ENCODE assay signal across 8 mouse cellular contexts in genomic region chr16:90400314-90400713, GRCm38 (mm10). TPM values are rescaled to one million over a fixed set of nuclear protein-coding genes. Genes with fewer than 3 reads are reported as not detected.
DNase-seq lines count a peak whose midpoint lies in the region; ATAC-seq lines count a peak whose summit lies in the region.
"Had no signal": no experiment of that assay in that cellular context is flagged by ENCODE, and none has a peak within 500 bp of the region (broad histone marks: within the 10 kb centered on the region; RNA-seq: fewer than 3 reads in every experiment).

No protein-coding gene starts in this region.

- H3K9me3 ChIP-seq in midbrain, embryonic 11.5 days (ENCODE audit: control insufficient read depth, low read length) = no peaks in the 10 kb centered on the region
- H3K9me3 ChIP-seq in midbrain, embryonic 15.5 days = no peaks in the 10 kb centered on the region
- no peaks in the 10 kb centered on the region for H3K9me3 ChIP-seq in forebrain, embryonic 12.5 days
- no peaks in the 10 kb centered on the region for H3K9me3 ChIP-seq in limb, embryonic 10.5 days (replicated peaks)
- H3K9me3 ChIP-seq: megakaryocyte, embryonic 14.5 days had no signal

- H3K4me3 ChIP-seq in midbrain, embryonic 11.5 days (ENCODE audit: low read depth, low read length) = no peak overlapping the region
- no peak overlapping the region for H3K4me3 ChIP-seq in midbrain, embryonic 15.5 days
- no peak overlapping the region for H3K4me3 ChIP-seq in forebrain, embryonic 12.5 days (replicated peaks)
- H3K4me3 ChIP-seq in limb, embryonic 10.5 days = peak overlapping the region; percentile 33; the same call in 1 of the 2 replicates
- H3K4me3 ChIP-seq: megakaryocyte, embryonic 14.5 days had no signal

- H3K4me2 ChIP-seq in midbrain, embryonic 11.5 days = no peak overlapping the region
- no peak overlapping the region for H3K4me2 ChIP-seq in midbrain, embryonic 15.5 days
- peak overlapping the region; percentile 38; the same call in 1 of the 2 replicates for H3K4me2 ChIP-seq in forebrain, embryonic 12.5 days

- H3K27me3 ChIP-seq in midbrain, embryonic 11.5 days (ENCODE audit: control insufficient read depth, insufficient read depth, low read length) = no peaks in the 10 kb centered on the region
- H3K27me3 ChIP-seq in midbrain, embryonic 15.5 days (replicated peaks) = no peaks in the 10 kb centered on the region
- no peaks in the 10 kb centered on the region for H3K27me3 ChIP-seq in forebrain, embryonic 12.5 days
- no peaks in the 10 kb centered on the region for H3K27me3 ChIP-seq in limb, embryonic 10.5 days (ENCODE audit: low read depth, poor library complexity, severe bottlenecking)

- H3K36me3 ChIP-seq in midbrain, embryonic 11.5 days (ENCODE audit: control insufficient read depth, insufficient read depth, low read length) = no peaks in the 10 kb centered on the region
- no peaks in the 10 kb centered on the region for H3K36me3 ChIP-seq in midbrain, embryonic 15.5 days (replicated peaks)
- peaks cover 11% of the 10 kb centered on the region; the same call in 1 of the 2 replicates for H3K36me3 ChIP-seq in forebrain, embryonic 12.5 days (replicated peaks)
- peaks cover 45% of the 10 kb centered on the region for H3K36me3 ChIP-seq in limb, embryonic 10.5 days

- DNase-seq in midbrain, embryonic 11.5 days (ENCODE audit: low spot score, missing footprints) = peak; percentile 92
- DNase-seq in limb, embryonic 10.5 days (ENCODE audit: low spot score) = peak; percentile 59
- peak; percentile 46 for DNase-seq in testis, postnatal 14 days (ENCODE audit: low spot score)
- no peak for DNase-seq in left cerebral cortex, adult 18-20 months (ENCODE audit: low spot score in 2 of 2)

- ATAC-seq in midbrain, embryonic 11.5 days (ENCODE audit: low FRiP score) = peak; percentile 61; the same call in 1 of the 2 replicates
- ATAC-seq in midbrain, embryonic 15.5 days (replicated peaks) = no peak
- peak; percentile 60; the same call in 1 of the 2 replicates for ATAC-seq in forebrain, embryonic 12.5 days (ENCODE audit: low FRiP score)
- ATAC-seq in CD4-positive, CD25-positive, alpha-beta regulatory T cell, adult 4 months = no peak

- no peak overlapping the region for H3K9ac ChIP-seq in midbrain, embryonic 11.5 days (ENCODE audit: low read length)
- H3K9ac ChIP-seq in midbrain, embryonic 15.5 days = no peak overlapping the region
- no peak overlapping the region for H3K9ac ChIP-seq in forebrain, embryonic 12.5 days

- 2% methylated on average over 8 of the region's 9 CpGs for WGBS in midbrain, embryonic 11.5 days
- WGBS in midbrain, embryonic 15.5 days = 7% methylated on average over 9 of the region's 9 CpGs
- WGBS in forebrain, embryonic 12.5 days = 5% methylated on average over 9 of the region's 9 CpGs
- WGBS in limb, embryonic 10.5 days = 6% methylated on average over 9 of the region's 9 CpGs

- no peak overlapping the region for H3K27ac ChIP-seq in midbrain, embryonic 11.5 days (ENCODE audit: low read depth, low read length)
- no peak overlapping the region for H3K27ac ChIP-seq in midbrain, embryonic 15.5 days
- 0 out of 2 replicates have a peak overlapping the region, but pooled peaks have one; percentile 31 for H3K27ac ChIP-seq in forebrain, embryonic 12.5 days
- H3K27ac ChIP-seq in limb, embryonic 10.5 days = peak overlapping the region; percentile 74

- peaks cover 19% of the 10 kb centered on the region for H3K4me1 ChIP-seq in midbrain, embryonic 11.5 days (ENCODE audit: control insufficient read depth, insufficient read depth, low read length)
- peaks cover 15% of the 10 kb centered on the region; the same call in 1 of the 2 replicates for H3K4me1 ChIP-seq in midbrain, embryonic 15.5 days
- peaks cover 27% of the 10 kb centered on the region for H3K4me1 ChIP-seq in forebrain, embryonic 12.5 days
- peaks cover 35% of the 10 kb centered on the region for H3K4me1 ChIP-seq in limb, embryonic 10.5 days

RNA-seq across cellular contexts. Expression of gene Hunk, which starts 14.5 kb away (rescaled TPM):
- polyA plus RNA-seq in midbrain, embryonic 11.5 days (2014; fragmentation: Nextera tagmentation; extraction: Ambion mirVana) = 9.7 TPM in 2 replicates
- 7.3 TPM in 2 replicates for polyA plus RNA-seq in midbrain, embryonic 15.5 days (2015; fragmentation: Nextera tagmentation; extraction: Ambion mirVana)
- 16.6 and 17.9 TPM in 2 replicates for polyA plus RNA-seq in forebrain, embryonic 12.5 days (2016; fragmentation: Nextera tagmentation; extraction: Ambion mirVana)
- polyA plus RNA-seq in limb, embryonic 10.5 days (2016; fragmentation: Nextera tagmentation; extraction: Ambion mirVana) = 17.5 and 23.0 TPM in 2 replicates
- polyA plus RNA-seq in CD4-positive, CD25-positive, alpha-beta regulatory T cell, adult 4 months (2017; shearing (Covaris generic)) = not detected
- 10 to 100 TPM; 13.0 to 16.8 TPM for total RNA-seq in left cerebral cortex, adult 18-20 months (2021)

Comparison
In these comparisons a context has a peak if more than half of its experiments do, and no peak if none do; other contexts are left out.
1. ATAC-seq: peak in midbrain, embryonic 11.5 days (single experiment) and forebrain, embryonic 12.5 days (single experiment); none in midbrain, embryonic 15.5 days (single experiment) and CD4-positive, CD25-positive, alpha-beta regulatory T cell, adult 4 months (single experiment).
2. DNase-seq: peak in midbrain, embryonic 11.5 days (single experiment), limb, embryonic 10.5 days (single experiment) and testis, postnatal 14 days (single experiment); none in left cerebral cortex, adult 18-20 months (0 of 2).
3. H3K27ac ChIP-seq: peak in forebrain, embryonic 12.5 days (single experiment) and limb, embryonic 10.5 days (single experiment); none in midbrain, embryonic 11.5 days (single experiment) and midbrain, embryonic 15.5 days (single experiment).